Mouse (Mus musculus): ENCODE results near the gene Psen1.

DNA sequence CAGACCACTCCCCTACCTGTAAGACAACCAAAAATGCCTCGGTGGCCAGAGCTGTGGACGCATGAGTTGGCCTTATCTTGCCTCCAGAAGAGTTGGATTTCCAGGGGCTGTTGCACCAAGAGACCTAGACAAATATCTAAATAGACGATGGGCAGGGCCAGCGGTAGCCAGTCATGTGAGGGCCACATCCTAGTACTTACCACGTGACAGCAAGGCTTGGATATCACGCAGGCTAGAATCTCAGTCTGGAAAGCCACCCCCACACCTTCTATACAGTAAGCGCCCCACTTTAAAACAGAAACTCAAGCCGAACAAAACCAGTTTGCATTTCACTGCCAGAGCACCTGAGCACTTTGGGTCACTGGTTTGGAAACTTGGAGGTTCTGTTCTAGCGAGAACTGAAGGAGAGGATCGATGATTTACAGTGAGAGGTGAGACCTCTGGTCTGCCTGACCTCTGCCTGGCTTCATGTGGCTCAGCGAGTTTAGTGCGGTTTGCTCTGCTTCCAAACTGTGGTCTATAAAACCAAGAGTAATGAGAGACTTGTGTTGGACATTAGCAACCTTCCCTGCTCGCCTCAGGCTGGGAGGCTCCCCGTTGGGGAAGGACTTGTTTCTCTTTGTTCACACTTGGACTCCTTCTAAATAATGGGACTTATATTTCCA lies 80.4 kb downstream of the Psen1 start:
- TF ChIP-seq CTCF (IDR thresholded peaks at IDR 0.05) = no peak
- TF ChIP-seq EP300 (IDR thresholded peaks at IDR 0.05) = no peak
